Mouse (Mus musculus): ENCODE results near the gene Adgrv1. TPM values are rescaled to one million over a fixed set of nuclear protein-coding genes. Genes with fewer than 3 reads are reported as not detected.

Adgrv1 gene
- 36.9 and 41.9 TPM in 2 replicates for polyA plus RNA-seq (2014; fragmentation: Nextera tagmentation; extraction: Ambion mirVana)

- DNase-seq (ENCODE audit: low spot score) (peak; percentile 95), ATAC-seq (replicated peaks; ENCODE audit: low FRiP score) (peak; percentile 97)
- Histone ChIP-seq H3K27ac (ENCODE audit: low read depth, low read length) (peak within 1 kb of the TSS; percentile 41; the same call in 1 of the 2 replicates), H3K36me3 (ENCODE audit: control insufficient read depth, insufficient read depth, low read length) (no peaks in the 10 kb centered on the region), H3K9ac (ENCODE audit: low read length) (peak within 1 kb of the TSS; percentile 79), H3K4me2 (ENCODE audit: low read depth, low read length, severe bottlenecking) (peak within 1 kb of the TSS; percentile 74), H3K27me3 (ENCODE audit: control insufficient read depth, insufficient read depth, low read length) (no peaks in the 10 kb centered on the region), H3K9me3 (ENCODE audit: control insufficient read depth, low read length) (no peaks in the 10 kb centered on the region), H3K4me1 (replicated peaks; ENCODE audit: control insufficient read depth, insufficient read depth, low read length) (peaks cover 15% of the 10 kb centered on the region), H3K4me3 (ENCODE audit: low read depth, low read length) (peak within 1 kb of the TSS; percentile 66)
- WGBS = under 1% methylated on average over 42 of the region's 42 CpGs
Observed at GRCm38 (mm10) chr13:81632720-81633415, at the start of gene Adgrv1. TSS of gene Adgrv1 (minus strand) at chr13:81633154.

GRCm38 (mm10) chr13:81675333-81675732 is 42.4 kb upstream of the Adgrv1 start:
- Histone ChIP-seq H3K9me3 (ENCODE audit: control insufficient read depth, low read length) (no peaks in the 10 kb centered on the region), H3K9ac (ENCODE audit: low read length) (no peak overlapping the region), H3K27me3 (ENCODE audit: control insufficient read depth, insufficient read depth, low read length) (no peaks in the 10 kb centered on the region), H3K4me3 (ENCODE audit: low read depth, low read length) (no peak overlapping the region), H3K4me2 (ENCODE audit: low read depth, low read length, severe bottlenecking) (no peak overlapping the region), H3K36me3 (ENCODE audit: control insufficient read depth, insufficient read depth, low read length) (no peaks in the 10 kb centered on the region; the same call in 1 of the 2 replicates), H3K27ac (ENCODE audit: low read depth, low read length) (no peak overlapping the region), H3K4me1 (replicated peaks; ENCODE audit: control insufficient read depth, insufficient read depth, low read length) (no peaks in the 10 kb centered on the region)
- 90% methylated on average over 8 of the region's 8 CpGs for WGBS
- ATAC-seq (replicated peaks; ENCODE audit: low FRiP score) (no peak), DNase-seq (ENCODE audit: low spot score) (no peak)

DNA sequence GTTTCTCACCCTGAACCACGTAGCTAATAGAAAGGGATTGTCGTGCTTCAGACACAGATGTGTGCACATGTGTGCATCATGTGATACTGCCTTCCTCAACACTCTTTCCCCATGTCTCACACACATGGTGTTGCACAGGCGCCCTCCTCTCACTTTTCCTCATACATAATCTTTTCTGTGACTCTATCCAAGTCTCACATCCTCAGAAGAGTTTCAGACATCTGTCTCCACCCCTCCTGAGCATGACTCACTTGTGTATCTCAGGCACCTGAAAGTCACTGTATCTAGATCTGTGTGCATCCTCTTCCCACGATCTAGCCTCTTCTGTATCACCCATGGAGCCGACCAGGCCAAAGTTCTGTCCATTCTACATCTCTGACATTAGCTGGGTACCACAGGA is 34.8 kb upstream of the Adgrv1 start:
- Histone ChIP-seq H3K9me3 (ENCODE audit: control insufficient read depth, low read length) (no peaks in the 10 kb centered on the region), H3K27ac (ENCODE audit: low read depth, low read length) (no peak overlapping the region), H3K27me3 (ENCODE audit: control insufficient read depth, insufficient read depth, low read length) (no peaks in the 10 kb centered on the region), H3K4me3 (ENCODE audit: low read depth, low read length) (no peak overlapping the region), H3K9ac (ENCODE audit: low read length) (no peak overlapping the region), H3K4me1 (replicated peaks; ENCODE audit: control insufficient read depth, insufficient read depth, low read length) (no peaks in the 10 kb centered on the region), H3K36me3 (ENCODE audit: control insufficient read depth, insufficient read depth, low read length) (no peaks in the 10 kb centered on the region; the same call in 1 of the 2 replicates), H3K4me2 (ENCODE audit: low read depth, low read length, severe bottlenecking) (no peak overlapping the region)
- DNase-seq (ENCODE audit: low spot score) (no peak), ATAC-seq (replicated peaks; ENCODE audit: low FRiP score) (no peak)
- WGBS = 92% methylated on average over 5 of the region's 5 CpGs

- Histone ChIP-seq H3K36me3 (ENCODE audit: control insufficient read depth, insufficient read depth, low read length) (no peaks in the 10 kb centered on the region; the same call in 1 of the 2 replicates), H3K9ac (ENCODE audit: low read length) (no peak overlapping the region), H3K4me1 (replicated peaks; ENCODE audit: control insufficient read depth, insufficient read depth, low read length) (no peaks in the 10 kb centered on the region), H3K9me3 (ENCODE audit: control insufficient read depth, low read length) (no peaks in the 10 kb centered on the region), H3K4me3 (ENCODE audit: low read depth, low read length) (no peak overlapping the region), H3K27ac (ENCODE audit: low read depth, low read length) (no peak overlapping the region), H3K27me3 (ENCODE audit: control insufficient read depth, insufficient read depth, low read length) (no peaks in the 10 kb centered on the region), H3K4me2 (ENCODE audit: low read depth, low read length, severe bottlenecking) (no peak overlapping the region)
- DNase-seq (ENCODE audit: low spot score) (no peak), ATAC-seq (replicated peaks; ENCODE audit: low FRiP score) (no peak)
- WGBS = 87% methylated on average over 5 of the region's 5 CpGs
Observed at GRCm38 (mm10) chr13:81664331-81664698, 31.4 kb upstream of the Adgrv1 start.

GRCm38 (mm10) chr13:81663566-81664330 is 30.8 kb upstream of the Adgrv1 start:
- ATAC-seq (replicated peaks; ENCODE audit: low FRiP score) = no peak

DNA sequence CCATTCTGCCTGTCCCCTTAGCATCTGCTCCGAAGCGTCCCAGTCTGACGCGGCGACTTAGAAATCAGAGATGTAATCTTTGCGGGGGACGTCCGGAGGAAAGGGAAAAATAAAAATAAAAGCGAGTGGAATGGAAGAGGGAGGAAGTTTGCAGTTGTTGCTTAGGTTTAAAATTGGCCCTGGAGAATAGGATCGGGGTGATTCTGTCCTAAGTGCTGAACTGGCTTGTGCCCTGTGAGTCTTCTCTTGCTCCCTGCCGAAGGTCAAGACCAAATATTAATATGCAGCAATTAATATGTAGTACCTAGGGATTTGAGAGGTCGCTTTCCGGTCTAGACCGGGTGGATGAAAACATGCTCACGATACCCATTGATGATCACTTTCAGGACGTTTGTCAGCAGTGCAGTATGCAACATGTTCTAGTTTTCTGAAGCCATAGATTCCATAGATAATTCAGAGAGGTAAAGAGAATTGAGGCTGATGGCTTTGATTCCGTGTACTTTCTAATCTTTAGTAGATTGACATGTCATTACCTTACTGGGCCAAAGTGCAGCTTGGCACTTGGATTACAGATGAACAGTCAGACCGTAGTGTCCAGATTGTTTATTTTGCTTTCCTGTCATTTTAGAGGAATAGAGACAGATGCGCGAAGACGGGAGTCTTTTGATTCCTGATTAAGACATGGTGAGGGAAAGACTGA is 25.2 kb upstream of the Adgrv1 start:
- peak overlapping the region; percentile 80 for H3K9ac ChIP-seq (ENCODE audit: low read length)
- H3K4me1 ChIP-seq (replicated peaks; ENCODE audit: control insufficient read depth, insufficient read depth, low read length) = peaks cover 2% of the 10 kb centered on the region; the same call in 1 of the 2 replicates
- H3K27ac ChIP-seq (ENCODE audit: low read depth, low read length) = peak overlapping the region; percentile 59; the same call in 1 of the 2 replicates
- peak overlapping the region; percentile 77 for H3K4me2 ChIP-seq (ENCODE audit: low read depth, low read length, severe bottlenecking)
- H3K4me3 ChIP-seq (ENCODE audit: low read depth, low read length) = peak overlapping the region; percentile 78
- H3K9me3 ChIP-seq (ENCODE audit: control insufficient read depth, low read length) = no peaks in the 10 kb centered on the region; the same call in 1 of the 2 replicates
- ATAC-seq (replicated peaks; ENCODE audit: low FRiP score) = peak; percentile 5
- H3K36me3 ChIP-seq (ENCODE audit: control insufficient read depth, insufficient read depth, low read length) = no peaks in the 10 kb centered on the region
- 16% methylated on average over 21 of the region's 21 CpGs for WGBS
- DNase-seq (ENCODE audit: low spot score) = no peak
- H3K27me3 ChIP-seq (ENCODE audit: control insufficient read depth, insufficient read depth, low read length) = no peaks in the 10 kb centered on the region

More at GRCm38 (mm10) chr13:81663566-81664330, 30.8 kb upstream of the Adgrv1 start:
- WGBS = 90% methylated on average over 12 of the region's 12 CpGs
- Histone ChIP-seq H3K4me3 (ENCODE audit: low read depth, low read length) (no peak overlapping the region), H3K9me3 (ENCODE audit: control insufficient read depth, low read length) (no peaks in the 10 kb centered on the region), H3K9ac (ENCODE audit: low read length) (no peak overlapping the region), H3K4me2 (ENCODE audit: low read depth, low read length, severe bottlenecking) (no peak overlapping the region), H3K36me3 (ENCODE audit: control insufficient read depth, insufficient read depth, low read length) (no peaks in the 10 kb centered on the region), H3K27ac (ENCODE audit: low read depth, low read length) (no peak overlapping the region), H3K4me1 (replicated peaks; ENCODE audit: control insufficient read depth, insufficient read depth, low read length) (no peaks in the 10 kb centered on the region), H3K27me3 (ENCODE audit: control insufficient read depth, insufficient read depth, low read length) (no peaks in the 10 kb centered on the region)
- DNase-seq (ENCODE audit: low spot score) = no peak

DNA sequence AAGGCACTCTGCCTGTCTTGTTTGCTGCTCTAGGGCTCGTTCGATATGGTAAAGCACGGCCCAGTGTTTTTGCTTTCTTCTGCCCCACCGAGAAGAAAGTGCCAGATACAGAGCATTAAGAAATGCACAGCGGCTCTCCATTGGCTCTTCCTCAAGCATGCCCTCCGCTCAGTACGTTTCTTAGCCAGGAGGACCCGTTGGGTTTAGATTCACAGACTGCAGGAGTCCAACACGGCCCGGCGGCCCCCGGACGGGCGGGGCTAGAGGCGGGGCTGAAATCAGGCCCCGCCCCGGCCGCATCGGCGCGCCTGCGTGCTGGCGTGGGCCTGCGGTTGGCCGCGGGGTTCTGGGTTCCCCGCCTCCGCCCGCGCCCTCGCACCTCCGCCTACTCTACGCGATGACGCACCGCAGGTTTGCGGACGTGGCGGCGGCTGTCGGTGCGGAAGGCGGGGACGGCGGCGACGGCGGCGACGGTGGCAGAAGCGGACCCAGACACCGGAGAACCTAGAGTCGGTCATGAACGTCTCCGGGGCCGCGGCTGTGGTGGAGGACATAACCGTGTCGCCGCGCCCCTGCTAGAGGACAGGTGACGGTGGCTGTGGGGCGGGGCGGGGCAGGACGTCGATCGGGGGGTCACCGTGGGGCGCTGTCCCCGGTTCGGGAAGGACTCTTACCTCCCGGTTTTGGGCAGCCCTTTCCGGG is 24.5 kb upstream of the Adgrv1 start, which contains the start of gene Lysmd3:
Gene Lysmd3 (plus strand): TSS at position 313 of the 702 bp plus-strand sequence.
- peaks cover 2% of the 10 kb centered on the region; the same call in 1 of the 2 replicates for H3K4me1 ChIP-seq (replicated peaks; ENCODE audit: control insufficient read depth, insufficient read depth, low read length)
- no peaks in the 10 kb centered on the region for H3K27me3 ChIP-seq (ENCODE audit: control insufficient read depth, insufficient read depth, low read length)
- H3K9me3 ChIP-seq (ENCODE audit: control insufficient read depth, low read length) = no peaks in the 10 kb centered on the region; the same call in 1 of the 2 replicates
- under 1% methylated on average over 72 of the region's 73 CpGs for WGBS
- DNase-seq (ENCODE audit: low spot score) = peak; percentile 96
- H3K27ac ChIP-seq (ENCODE audit: low read depth, low read length) = peak within 1 kb of the TSS; percentile 94
- peak within 1 kb of the TSS; percentile 77 for H3K4me2 ChIP-seq (ENCODE audit: low read depth, low read length, severe bottlenecking)
- H3K4me3 ChIP-seq (ENCODE audit: low read depth, low read length) = peak within 1 kb of the TSS; percentile 78
- ATAC-seq (replicated peaks; ENCODE audit: low FRiP score) = peak; percentile 99
- peak within 1 kb of the TSS; percentile 80 for H3K9ac ChIP-seq (ENCODE audit: low read length)
- H3K36me3 ChIP-seq (ENCODE audit: control insufficient read depth, insufficient read depth, low read length) = no peaks in the 10 kb centered on the region

DNA sequence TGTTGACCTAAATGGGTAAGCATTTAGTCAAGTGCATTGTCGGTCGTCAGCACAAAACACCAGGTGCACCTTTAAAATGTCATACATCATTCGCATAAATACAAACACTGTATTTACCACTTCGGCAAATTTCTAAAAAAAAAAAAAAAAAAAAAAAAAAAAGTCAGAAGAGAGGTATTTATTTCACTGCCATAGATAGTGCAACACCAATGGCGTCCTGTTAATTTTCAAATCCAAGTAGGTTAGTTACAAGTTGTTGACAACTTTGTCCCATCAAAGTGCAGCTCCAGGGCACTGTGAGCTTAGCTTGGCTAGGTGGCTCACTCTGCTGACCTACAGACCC is 24.0 kb upstream of the Adgrv1 start:
- Histone ChIP-seq H3K4me1 (replicated peaks; ENCODE audit: control insufficient read depth, insufficient read depth, low read length) (peaks cover 2% of the 10 kb centered on the region; the same call in 1 of the 2 replicates), H3K27ac (ENCODE audit: low read depth, low read length) (peak overlapping the region; percentile 94), H3K4me3 (ENCODE audit: low read depth, low read length) (peak overlapping the region; percentile 78), H3K4me2 (ENCODE audit: low read depth, low read length, severe bottlenecking) (peak overlapping the region; percentile 77), H3K36me3 (ENCODE audit: control insufficient read depth, insufficient read depth, low read length) (no peaks in the 10 kb centered on the region), H3K9ac (ENCODE audit: low read length) (peak overlapping the region; percentile 80), H3K9me3 (ENCODE audit: control insufficient read depth, low read length) (no peaks in the 10 kb centered on the region; the same call in 1 of the 2 replicates), H3K27me3 (ENCODE audit: control insufficient read depth, insufficient read depth, low read length) (no peaks in the 10 kb centered on the region)
- no peak for DNase-seq (ENCODE audit: low spot score)
- no peak for ATAC-seq (replicated peaks; ENCODE audit: low FRiP score)
- 11% methylated on average over 5 of the region's 5 CpGs for WGBS
